Mouse (Mus musculus): ENCODE measurements around the gene Gm20931.
"Not testable (repeated sequence)": the region's sequence is repeated elsewhere in the genome, so short reads cannot be mapped to it uniquely, and the experiment has no call there.

Gm20931 gene

DNA sequence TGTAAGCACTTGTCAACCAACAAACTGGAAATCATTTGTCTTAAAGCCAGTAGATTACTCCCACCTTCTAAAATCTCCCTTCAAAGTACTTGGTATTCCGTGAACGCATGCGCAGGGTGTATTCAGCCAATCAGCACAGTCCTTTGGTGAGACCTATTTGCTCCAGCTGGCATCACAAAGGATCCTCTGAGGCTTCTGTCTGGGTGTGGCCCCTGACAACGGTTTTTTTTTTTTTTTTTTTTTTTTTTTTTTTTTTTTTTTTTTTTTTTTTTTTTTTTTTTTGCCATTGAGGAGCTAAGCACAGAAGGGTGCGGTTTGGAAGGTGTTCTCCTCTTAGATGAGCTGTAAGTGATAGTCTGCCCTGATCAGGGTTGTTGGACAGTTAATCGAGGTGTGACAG, at the start of gene Gm20931:
TSS of gene Gm20931 (plus strand) at position 301 of the 400 bp plus-strand sequence.
- ATAC-seq (ENCODE audit: low TSS enrichment) = not testable (repeated sequence)
